Mouse (Mus musculus): ENCODE measurements around the gene Trf.
"Not testable (repeated sequence)": the region's sequence is repeated elsewhere in the genome, so short reads cannot be mapped to it uniquely, and the experiment has no call there.

GRCm38 (mm10) chr9:103155158-103155557, 75.1 kb downstream of the Trf start:
- TF ChIP-seq ZNF384 (IDR thresholded peaks at IDR 0.05; ENCODE audit: low read depth, low read length); HCFC1 (IDR thresholded peaks at IDR 0.05; ENCODE audit: borderline replicate concordance, insufficient read depth, low read length); CHD2 (IDR thresholded peaks at IDR 0.05; ENCODE audit: low read depth, low read length); MAFK (IDR thresholded peaks at IDR 0.05; ENCODE audit: insufficient read depth, low read depth, low read length); ZC3H11A (IDR thresholded peaks at IDR 0.05; ENCODE audit: borderline replicate concordance, low read depth, low read length): not testable (repeated sequence)
